Mouse (Mus musculus) lung, adult 18-20 months (tissue): Measurements from ENCODE around the gene Tbc1d13.
A peak's percentile ranks its signal among the peaks of the same experiment; 100 is the strongest.

ENCODE experiments used
- DNase-seq, 2 experiments: peaks; one replicate each; pipeline ENCODE4 v3.0.0; 2022; ENCODE audit warnings: mixed read lengths in 2 of 2

Gene Tbc1d13

GRCm38 (mm10) chr2:30133613-30134377 lies at the start of gene Tbc1d13:
TSS of gene Tbc1d13 (plus strand) at chr2:30133746.
- peak; percentile 98 to 99 for DNase-seq

GRCm38 (mm10) chr2:30084113-30084512 lies 49.4 kb upstream of the Tbc1d13 start:
- no peak for DNase-seq

GRCm38 (mm10) chr2:30084632-30085031 lies 48.9 kb upstream of the Tbc1d13 start:
- no peak for DNase-seq

DNA sequence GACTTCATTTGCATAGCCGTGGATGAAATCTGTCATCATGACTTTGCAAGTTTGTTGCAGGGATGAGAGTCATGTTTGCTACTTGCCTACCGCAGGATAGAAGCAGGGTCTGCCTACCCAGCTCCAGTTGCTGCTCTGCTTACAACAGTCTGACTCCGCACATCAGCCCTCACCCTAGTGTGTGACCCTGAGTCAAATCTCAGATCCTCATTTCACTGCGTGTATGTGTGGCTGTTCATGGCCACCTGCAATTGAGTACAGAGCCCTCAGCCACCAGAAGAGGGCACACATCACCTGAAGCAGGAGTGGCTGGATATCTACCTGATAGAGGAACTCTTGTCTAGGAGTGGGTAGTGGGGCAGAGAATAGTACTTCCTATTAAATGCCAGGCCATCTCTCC lies 46.2 kb upstream of the Tbc1d13 start:
- DNase-seq: no peak

- DNase-seq: no peak
These were observed 42.0 kb upstream of the Tbc1d13 start for GRCm38 (mm10) chr2:30091521-30091920.

DNA sequence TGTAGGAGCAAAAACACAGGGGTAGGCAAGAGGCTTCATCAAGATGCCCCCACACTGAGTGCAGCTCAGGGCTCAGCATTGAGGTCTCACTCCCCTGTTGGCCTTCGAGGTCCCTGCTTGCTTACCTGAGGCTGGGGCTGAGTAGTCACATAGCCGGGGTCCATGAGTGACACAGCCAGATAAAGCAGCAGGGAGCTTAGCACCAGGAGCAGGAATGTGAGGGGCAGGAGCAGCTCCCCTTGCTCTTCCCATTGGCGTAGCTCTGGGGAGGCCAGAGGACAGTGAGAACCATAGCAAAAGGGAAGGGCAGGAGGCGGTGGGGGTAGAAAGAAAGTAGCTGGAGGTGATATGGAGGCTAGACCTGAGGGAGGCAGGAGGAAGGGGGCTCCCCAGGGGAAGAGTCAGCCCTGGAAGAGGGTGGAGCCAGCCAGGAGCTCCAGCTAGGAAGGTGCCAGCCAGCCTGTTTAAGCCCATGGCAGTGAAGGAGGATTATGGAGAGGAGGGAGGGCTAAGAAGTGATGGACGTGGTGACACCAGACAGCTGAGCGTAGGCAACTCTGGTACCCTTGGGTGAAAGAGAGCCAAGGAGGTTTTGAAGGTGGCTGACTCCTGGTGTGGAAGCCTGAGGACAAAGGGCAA lies 41.1 kb upstream of the Tbc1d13 start:
- no peak for DNase-seq

- DNase-seq: peak; percentile 98 to 99
These were observed 39.9 kb upstream of the Tbc1d13 start, which contains the start of gene Zdhhc12 for GRCm38 (mm10) chr2:30093471-30094207. TSS of gene Zdhhc12 (minus strand) at chr2:30093648.

DNA sequence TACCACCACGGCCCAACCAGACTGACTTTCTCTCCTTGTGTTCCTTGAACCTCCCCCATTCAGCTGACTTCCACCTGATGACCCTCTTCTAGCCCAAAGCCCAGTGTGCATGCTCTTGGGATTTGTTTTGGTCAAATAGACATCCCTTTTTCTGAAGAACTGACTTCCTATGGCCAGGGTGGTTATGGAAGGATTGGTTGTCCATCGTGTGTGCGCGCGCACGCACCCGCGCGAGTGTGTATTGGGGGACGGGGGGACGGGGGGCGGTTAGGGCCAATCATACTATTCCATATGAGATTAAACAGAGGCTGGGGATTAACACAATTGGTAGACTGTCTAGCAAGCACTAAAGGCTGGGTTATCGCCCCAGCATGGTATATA lies 39.3 kb upstream of the Tbc1d13 start:
- DNase-seq: no peak

GRCm38 (mm10) chr2:30095882-30096527 lies 37.5 kb upstream of the Tbc1d13 start:
- peak; percentile 58 to 60 for DNase-seq

GRCm38 (mm10) chr2:30100214-30100613 lies 33.3 kb upstream of the Tbc1d13 start:
- DNase-seq: no peak

DNA sequence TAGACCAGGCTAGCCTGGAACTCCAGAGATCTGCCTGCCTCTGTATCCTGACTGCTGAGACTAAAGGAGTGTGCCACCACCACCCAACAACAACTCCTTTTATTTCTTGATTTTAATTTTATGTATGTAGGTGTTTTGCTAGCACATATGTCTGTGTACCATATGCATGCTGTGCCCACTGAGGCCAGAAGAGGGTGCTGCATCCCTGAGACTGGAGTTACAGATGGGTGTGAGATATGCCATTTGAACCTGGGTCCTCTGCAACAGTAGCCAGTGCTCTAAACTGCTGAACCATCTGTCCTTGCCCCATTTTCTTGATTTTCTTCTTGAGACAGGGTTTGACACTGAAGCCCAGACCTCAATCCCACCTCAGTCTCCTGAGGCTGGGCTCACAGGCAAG lies 27.2 kb upstream of the Tbc1d13 start:
- peak; percentile 37 to 42 for DNase-seq

- DNase-seq: no peak
These were observed 25.9 kb upstream of the Tbc1d13 start for GRCm38 (mm10) chr2:30107646-30108045.

- DNase-seq: no peak
These were observed 25.3 kb upstream of the Tbc1d13 start for GRCm38 (mm10) chr2:30108260-30108659.

DNA sequence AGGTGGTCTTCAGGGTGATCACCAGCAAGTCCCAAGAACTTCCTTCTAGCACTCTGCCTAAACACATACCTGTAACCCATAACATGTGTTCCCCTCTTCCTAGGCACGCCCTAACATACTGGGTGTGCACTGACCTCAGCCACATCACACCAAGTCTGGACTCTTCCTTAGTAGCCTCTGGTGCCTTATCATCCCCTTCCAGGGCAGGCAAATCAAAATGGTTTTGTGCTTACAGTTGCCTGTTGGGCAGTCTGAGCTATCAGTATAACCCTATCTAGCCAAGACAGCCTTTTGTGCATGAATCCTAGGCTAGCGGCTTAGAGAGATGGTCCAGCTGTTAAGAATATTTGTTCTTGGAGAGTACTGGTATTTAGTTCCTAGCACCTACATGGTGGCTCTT lies 22.0 kb upstream of the Tbc1d13 start:
- no peak for DNase-seq

GRCm38 (mm10) chr2:30112564-30112963 lies 21.0 kb upstream of the Tbc1d13 start:
- DNase-seq: no peak

- no peak for DNase-seq
These were observed 13.9 kb upstream of the Tbc1d13 start for GRCm38 (mm10) chr2:30119641-30120051.

DNA sequence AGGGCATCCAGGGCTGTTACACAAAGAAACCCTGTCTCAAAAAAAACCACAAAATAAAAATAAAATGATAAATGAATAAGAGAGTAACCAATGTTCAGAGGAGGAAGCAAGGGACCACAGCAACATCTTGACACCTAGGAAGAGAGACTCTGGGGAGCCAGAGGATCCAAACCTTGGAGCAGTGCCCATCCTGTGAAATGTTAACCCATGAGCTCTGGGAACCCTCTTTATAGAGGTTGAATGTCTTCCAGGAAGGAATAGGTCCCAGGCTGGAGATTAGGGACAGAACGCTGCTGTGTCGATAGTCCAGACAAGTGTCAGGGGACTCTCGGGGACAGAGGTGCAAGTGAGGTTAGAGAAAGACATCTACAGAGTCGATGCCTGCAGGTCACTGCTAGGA lies 13.3 kb upstream of the Tbc1d13 start:
- DNase-seq: no peak

DNA sequence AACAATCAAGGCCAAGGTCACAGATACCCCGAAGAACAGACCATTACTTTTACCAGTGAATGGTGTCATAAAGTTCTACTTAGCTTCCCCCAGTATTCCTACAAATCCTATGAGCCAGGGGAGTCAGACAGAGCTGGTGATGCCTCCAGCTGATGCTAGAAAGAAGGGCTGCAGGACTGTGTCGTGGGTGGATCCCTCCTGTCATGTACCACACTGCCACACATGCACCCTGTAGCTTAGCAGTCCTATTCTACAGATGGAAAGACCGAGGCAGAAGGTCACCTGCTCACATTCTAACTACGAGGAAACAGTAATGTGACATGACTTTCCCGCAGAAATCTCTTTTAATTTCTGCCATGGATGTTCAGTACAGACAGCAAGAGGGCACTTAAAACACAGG lies 10.8 kb upstream of the Tbc1d13 start:
- DNase-seq: no peak

- no peak for DNase-seq
These were observed 9.6 kb upstream of the Tbc1d13 start for GRCm38 (mm10) chr2:30123729-30124471.

- peak; percentile 97 for DNase-seq
These were observed 8.9 kb upstream of the Tbc1d13 start, which contains the start of gene Zer1 for GRCm38 (mm10) chr2:30124472-30125274. TSS of gene Zer1 (minus strand) at chr2:30124585.

GRCm38 (mm10) chr2:30128789-30129188 lies 4.8 kb upstream of the Tbc1d13 start:
- peak in 1 of 2 experiments; percentile 58 for DNase-seq
